Mouse (Mus musculus): ENCODE data around the gene Atraid.

- TF ChIP-seq CHD2 (IDR thresholded peaks at IDR 0.05; ENCODE audit: low read depth, low read length) = peak; percentile 87
- TF ChIP-seq ZC3H11A (IDR thresholded peaks at IDR 0.05; ENCODE audit: borderline replicate concordance, low read depth, low read length) = no peak
- TF ChIP-seq ZNF384 (IDR thresholded peaks at IDR 0.05; ENCODE audit: low read depth, low read length) = no peak
- no peak for TF ChIP-seq HCFC1 (IDR thresholded peaks at IDR 0.05; ENCODE audit: borderline replicate concordance, insufficient read depth, low read length)
Observed at GRCm38 (mm10) chr5:31055216-31056140, 7.4 kb downstream of the Atraid start.
